Mouse (Mus musculus) A20 (cell line): Measurements from ENCODE around the gene Dsp.

ENCODE experiments used
- DNase-seq: peaks from one replicate; pipeline ENCODE4 v3.0.0-alpha.2; 2011; ENCODE audit warnings: low read depth, low spot score

The Dsp gene

DNA sequence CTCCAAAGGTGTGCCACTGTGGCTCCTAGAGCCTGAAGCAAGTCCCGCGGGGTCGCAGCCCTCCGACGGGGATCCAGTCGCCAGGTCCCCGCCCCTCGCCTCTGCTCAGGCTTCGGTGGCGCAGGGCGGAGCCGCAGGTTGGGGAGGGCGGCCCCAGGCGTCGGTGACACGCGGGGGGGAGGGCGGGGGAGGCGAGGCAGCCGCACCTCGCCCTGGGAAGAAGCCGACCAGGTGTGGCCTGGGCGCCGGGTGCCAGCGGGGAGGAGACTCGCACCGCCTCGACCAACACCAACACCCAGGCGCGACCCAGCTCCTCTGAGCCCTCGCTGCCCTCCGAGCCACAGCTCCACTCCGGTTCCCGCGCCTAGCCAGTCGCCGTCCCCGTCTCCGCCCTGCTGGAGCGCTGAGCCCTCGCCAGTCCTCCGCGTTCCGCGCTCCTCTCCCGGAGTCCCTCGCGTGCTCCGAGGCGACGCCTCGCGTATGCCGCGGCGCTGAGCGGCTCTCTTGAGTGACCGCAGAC lies at the start of gene Dsp:
Gene Dsp (plus strand): TSS at position 226 of the 520 bp plus-strand sequence.
- no peak for DNase-seq

DNA sequence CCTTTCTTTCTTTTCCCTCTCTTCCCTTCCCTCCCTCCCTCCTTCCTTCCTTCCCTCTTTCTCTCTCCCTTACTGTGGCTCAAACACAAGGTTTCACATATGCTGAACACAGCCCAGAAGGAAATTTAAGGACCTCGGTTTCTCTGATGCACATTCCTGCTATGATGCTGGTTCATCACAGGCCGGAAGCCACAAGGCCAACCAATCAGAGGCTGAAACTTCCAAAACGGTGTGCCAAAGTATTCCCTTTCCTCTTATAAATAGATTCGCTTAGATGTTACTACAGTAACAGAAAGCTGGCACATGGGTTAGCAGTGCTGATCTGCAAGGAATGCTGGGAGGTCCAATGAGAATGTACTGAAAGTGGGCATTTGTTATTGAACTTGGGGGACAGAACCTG lies 47.7 kb upstream of the Dsp start:
- DNase-seq, result no peak

DNA sequence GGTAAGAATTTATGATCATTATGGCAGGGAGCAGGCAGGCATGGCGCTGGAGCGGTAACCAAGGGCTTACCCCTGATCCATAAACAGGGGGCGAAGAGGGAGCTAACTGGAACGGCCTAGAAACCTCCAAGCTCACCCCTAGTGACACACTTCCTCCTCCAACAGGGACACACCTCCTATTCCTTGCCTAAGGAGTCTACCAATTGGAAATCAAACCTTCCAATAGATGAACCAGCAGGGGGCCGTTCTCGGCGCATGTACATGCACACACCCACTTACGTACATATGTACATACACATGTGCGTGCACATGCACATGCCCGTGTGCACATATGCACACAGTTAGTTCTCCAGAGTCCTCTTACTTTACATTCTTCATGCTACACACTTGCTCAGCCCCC lies 46.6 kb upstream of the Dsp start:
- no peak for DNase-seq

DNA sequence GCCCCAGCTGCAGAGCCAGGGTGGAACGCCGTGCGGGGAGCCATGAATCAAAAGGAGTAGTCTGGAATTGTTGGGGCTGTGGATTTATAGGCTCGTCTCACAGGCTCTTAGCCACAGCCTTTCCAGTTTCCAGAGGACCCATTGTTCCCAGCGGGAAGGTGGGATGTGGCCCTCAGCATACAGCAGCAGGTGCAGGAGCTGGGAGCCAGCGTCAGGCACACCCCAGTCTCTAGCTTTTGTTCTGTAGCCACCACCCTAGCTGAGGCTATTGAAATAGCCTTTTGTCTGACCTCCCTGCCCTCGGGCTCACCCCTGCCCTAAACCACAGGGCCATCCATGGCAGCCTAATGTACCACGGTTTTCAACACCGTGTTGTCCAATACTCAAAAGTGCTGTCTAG lies 42.0 kb upstream of the Dsp start:
- DNase-seq, result no peak

DNA sequence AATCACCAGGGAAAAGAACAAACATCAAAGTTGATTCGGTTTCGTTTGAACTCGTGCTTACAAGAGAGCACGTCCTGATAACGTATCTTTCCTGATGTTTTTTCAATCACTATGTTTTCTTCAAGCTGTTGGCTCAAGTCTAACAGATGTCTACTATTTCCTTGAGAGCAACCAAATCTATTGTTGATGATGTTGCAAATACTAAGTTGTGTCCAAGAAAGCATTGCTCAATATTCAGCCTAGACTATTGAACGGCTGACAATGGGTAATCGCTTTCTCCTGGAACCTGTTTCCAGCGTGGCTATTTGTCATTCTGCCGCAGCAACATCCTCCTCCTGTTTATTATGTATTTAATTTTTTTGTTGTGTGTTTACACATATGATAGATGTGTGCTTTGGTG lies 28.8 kb upstream of the Dsp start:
- DNase-seq, result no peak

DNA sequence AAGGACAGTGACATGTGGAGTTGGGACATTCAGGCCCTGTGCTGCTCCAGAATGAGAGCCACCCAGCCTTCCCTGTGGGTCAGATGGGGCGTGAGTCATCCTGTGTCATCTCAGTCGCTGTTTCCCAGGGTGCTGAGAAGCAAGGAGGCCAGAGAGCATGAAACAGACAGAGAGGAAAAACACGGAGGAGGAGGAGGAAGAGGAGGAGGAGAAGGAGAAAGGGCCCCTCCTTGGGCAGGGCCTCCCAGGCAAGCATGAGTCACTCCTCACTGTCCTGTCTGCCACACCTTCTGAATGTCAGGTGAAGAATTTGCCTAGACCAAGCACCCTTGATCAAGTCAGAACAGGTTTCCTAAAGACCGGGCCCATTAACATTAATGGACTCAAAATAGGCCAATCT lies 27.4 kb upstream of the Dsp start:
- DNase-seq, result no peak

DNA sequence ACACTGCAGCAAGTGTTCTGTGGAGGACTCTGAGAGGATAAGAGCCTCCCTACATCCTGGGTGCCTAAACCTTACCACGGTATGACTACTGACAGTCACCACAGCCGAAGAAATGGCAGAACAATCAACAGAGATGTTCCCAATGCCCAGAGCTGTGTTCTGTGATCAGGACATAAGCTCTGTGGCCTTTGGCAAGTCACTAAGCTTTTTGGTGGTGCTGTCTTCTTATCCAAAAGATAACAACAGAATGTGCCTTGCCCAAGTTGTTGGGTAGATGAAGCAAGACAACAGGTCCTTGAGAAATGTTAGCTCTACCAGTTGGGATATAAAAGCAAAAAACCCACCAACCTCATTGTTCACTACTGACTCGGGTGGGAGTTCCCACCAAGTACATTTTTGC lies 23.4 kb upstream of the Dsp start:
- DNase-seq, result no peak

DNA sequence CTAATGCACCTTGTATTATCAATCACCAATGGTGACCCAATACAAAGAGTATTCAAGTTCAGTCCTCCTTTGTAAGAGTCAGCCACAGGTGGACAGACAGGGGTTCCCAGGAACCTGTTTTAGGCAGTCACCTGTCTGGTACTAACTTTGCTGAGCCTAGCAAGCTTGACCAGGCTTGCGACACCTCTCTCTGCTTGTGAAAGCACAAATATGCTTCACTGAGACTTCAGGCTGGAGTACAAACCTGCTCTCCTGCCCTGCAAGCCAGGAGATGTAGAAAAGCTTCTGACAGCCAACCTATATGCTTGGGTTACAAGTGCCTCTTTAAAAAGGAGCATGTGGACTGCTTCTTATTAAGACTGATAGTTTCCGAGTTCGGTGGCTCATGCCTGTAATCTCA lies 22.8 kb upstream of the Dsp start:
- DNase-seq, result no peak

DNA sequence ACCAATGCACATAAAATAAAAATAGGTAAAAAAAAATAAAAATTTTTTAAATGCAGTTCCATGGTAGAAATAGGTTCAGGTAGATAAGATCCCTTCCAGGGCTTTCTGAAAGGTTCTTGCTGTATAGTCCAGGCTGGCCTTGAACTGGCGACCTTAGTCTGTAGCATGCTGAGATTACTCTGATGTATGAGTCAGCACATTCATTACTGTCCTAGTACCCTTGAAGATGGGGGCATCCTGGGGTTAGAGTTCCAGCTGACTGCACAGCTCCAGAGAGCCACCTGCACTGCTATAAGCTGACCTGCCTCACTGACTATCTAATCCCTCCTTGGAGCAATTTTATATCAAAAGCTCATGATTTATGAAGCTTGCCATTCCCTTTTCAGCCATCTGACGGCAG lies 21.6 kb upstream of the Dsp start:
- no peak for DNase-seq

DNA sequence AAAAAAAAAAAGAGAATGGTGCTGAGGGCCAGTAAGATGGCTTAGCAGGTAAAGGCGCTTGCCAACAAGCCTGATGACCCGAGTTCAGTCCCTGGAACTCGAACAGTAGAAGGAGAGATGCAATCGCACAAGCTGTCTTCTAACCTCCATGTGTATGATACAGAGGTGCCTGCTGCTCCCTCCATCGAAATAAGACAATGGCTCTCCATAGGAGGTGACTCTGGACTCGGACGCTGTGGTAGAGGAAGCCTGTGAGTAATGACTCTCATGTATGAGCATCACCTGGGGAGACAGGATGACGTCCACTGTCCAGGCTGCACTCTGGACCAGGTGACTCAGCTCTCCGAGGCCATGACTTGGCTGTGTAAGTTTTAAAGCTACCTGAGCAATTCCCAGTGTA lies 21.0 kb upstream of the Dsp start:
- DNase-seq, result no peak

DNA sequence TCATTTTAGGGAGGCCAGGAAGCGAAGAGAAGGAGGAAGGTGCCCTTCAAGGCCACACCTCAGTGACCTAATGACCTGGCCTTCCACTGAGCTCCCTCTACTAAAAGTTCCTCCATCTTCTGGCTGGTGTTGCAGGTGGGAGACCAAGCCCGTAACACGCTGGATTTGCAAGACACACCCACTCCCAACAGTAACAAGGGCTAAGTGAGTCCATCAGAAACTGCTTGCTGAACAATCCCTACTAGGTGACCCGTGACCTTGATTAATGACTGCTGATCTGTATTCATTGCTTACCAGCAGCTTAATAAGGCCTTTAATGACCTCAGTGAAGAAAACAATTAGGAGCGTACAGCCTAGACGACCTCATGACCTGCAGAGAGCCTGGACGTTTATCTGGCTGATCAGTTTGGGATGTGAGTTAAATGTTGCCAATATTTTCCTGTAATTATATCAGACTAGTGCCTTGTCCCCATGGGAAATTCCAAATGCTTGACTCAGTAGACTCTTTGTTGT lies 18.0 kb upstream of the Dsp start:
- DNase-seq, result no peak

DNA sequence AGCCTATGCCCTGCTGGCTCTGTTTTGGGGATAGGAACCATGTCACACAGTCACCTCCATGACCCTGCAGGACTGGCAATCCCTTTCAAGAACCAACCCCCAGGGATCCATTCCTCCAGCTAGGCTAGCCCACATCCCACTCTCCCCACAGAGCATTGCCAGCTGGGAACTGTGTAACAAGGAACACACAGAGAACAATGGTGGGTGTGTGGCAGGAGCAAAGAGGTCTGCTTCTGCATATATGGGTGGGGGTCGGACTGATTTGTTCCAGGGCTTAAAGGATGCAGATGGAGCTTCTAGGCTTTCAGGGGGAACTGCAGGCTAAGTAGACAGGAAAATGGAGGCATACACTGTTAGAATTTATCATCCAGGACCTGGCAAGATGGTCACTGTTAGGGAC lies 10.6 kb upstream of the Dsp start:
- no peak for DNase-seq

DNA sequence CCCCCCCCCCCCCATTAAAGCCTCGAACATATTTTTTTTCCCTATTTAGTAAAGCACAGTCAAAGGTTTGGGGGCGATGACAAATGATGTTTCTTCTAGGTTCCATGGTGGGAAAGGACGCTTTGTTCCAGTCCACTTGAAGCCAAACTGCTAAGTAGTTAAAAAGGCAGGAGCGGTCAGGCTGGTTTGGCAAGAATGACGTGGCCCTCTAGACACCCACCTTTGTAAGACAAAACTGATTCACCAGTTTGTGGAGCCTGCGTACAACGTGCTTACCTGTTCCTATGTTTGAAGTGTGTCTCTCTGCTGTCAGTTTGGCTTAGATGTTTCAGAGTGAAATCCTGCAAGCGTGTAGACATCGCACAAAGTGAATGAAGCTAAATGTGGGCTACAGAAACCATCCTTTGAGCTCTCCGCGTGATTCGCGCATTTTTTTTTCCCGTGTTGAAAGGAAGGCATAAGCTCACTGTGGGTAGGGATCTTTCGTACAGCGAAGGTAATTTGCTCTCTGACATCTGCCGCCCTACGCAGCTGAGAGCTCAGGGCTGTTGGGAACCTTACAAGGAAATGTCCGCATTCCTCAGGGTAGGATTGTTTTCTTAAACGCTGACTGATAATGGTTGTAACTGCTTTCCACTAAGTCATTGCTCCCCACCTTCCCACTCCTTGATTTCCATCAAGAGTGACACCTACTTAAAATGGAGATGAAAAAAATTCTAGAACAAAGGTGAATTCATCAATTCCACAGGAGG lies 6.0 kb upstream of the Dsp start:
- DNase-seq, result no peak

DNA sequence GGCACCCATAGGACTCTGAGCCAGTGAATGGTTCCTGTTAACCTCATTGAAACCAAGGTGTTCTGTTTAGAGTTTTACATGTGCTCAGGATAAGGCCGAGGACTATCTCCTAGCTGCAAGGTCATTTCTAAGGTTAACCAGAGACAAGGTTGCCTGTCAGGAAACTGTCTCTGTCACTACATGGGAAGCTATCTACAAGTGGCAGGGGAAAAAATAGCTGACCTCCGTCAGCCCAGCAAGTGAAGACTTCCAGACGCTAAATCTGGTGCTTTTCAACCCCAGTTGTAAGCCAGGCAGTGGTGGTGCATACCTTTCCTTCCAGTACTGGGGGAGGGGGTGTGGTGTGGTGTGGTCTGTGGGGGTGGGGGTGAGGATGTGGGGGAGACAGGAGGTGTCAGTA lies 2.7 kb upstream of the Dsp start:
- DNase-seq, result no peak

DNA sequence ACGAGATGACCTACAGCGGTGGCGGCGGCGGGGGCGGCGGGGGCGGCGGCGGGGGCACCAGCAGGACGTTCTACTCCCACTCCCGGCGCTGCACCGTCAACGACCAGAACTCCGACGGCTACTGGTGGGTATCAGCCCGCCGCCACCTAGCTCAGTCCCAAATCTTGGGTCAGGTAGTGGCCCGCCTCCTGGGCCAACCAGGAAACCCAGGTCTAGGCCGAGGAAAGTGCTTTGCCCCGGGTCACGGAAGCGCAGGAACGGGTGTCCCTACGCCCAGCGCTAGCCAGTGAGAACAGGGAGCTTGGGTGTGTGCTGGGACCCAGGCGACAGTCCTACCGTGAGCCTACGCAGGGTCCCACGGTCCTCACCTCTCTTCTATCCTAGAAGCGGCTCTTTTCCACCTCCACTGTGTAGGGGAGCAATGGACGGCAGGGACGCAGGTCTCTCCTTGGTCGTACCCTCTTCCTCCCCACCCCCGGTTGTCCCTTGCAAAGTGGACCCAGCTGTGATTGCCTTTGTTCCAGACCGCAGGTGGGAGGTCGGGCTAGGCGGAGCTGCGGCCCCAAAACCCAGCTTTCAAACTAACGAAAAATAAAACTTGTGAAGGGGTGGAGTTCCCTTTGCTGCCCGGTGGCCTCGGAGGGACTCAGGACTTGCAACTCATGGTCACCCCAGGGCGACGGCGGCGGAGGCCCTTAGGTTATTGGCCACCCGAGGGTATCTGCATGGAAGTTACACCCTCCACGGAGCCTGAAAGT lies 756 bp downstream of the Dsp start:
- DNase-seq, result no peak

DNA sequence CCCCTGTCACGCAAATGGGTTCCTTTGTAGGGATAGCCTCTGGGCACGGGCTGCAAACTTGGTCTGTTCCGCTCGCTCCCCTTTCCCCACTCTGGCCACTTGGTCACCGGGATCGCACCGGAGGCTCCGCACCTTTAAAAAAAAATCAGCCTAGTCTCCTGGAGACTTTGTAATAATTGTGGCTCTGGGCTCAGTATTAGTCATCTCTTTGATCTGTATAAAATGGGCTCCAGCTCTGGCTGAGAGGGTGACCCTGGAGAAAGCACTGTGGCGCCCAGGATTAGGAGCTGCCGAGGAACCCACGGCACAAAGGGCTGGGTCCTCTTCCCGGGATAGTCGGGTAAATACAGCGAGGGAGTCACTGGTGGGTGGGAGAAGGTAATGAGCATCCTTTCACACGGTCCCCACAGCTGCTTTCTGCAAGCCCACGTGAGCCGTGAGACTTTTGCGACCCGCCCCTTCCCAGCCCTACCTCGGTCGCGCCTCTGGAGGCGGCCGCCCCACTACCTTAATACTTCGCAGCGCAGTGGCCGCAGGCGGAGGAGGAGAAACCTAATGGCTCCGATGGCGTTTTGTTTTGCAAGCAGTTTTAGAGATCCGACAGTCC lies 1.4 kb downstream of the Dsp start:
- no peak for DNase-seq

DNA sequence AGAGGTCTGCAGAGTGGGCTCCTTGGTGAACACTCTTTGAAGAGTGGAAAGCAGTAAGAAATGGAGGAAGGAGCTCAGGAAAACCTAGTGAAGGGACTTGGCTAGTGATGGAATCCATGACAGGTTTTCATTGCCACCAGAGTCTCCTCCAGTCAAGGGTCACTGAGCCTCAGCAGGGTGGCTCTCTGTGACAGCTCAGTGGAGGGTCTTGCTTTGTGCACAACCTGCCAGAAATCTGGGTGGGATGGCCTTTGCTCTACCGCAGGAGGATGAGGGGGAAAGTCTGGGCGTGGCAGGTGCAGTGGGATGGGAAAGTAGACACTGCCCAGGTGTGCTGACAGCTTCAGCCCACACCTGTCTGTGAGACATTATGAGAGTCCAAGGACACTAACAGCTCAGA lies 4.4 kb downstream of the Dsp start:
- DNase-seq, result no peak

DNA sequence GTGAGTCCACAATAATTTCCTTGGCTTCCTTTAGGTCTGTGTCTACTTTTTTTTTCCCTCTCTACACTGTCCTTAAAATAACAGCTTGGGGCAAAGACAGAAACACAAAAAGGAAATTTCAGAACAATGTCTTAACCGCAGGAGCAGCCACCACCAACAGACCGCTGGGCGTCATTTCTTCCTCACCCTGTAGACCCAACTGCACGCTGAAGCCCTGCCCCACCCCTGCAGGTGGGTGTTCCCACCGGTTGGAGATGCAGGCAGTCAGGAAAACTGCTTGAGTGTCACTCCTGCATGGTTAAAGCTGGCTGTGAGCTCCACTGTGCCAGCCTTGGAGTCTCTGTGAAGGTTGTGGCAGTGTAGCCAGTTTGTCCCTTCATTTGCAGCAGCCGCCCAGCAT lies 6.5 kb downstream of the Dsp start:
- DNase-seq, result no peak

DNA sequence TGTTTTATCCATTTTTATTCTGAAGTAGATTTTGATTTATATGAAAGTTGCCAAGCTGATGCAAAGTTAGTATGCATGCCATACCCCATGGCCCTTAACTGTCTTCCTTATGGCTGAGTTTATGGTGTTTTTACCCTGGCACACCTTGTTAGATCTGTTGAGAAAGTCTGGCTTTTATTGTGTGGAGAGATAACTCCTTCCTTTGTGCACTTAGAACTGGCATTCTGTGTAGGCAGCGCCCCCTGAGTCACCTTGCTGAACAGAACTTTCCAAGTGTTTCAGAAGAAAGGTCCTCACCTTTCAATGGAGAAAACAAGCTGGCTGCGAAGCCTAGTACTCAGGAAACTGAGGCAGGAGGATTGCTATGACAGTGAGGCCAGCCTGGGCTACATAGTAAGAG lies 10.9 kb downstream of the Dsp start:
- DNase-seq, result no peak

DNA sequence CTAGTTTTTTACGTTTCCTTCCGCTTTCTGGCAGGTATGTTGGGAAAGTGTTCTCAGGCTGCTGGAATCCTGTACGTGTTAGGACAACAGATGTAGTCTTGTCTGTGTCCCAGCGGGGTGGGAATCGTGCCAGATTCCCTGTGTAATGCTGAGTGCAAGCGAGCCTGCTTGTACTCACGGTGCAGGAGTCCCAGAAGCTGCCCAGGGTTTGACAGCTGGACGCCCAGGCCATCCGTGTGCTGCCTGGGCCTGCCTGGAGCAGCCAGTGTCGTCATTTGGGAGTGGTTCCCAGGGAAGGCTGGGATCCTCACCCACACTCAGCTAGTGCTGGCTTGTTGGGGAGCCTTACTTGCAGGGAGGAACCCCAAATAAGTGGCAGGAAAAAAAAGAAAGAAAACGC lies 11.6 kb downstream of the Dsp start:
- no peak for DNase-seq

DNA sequence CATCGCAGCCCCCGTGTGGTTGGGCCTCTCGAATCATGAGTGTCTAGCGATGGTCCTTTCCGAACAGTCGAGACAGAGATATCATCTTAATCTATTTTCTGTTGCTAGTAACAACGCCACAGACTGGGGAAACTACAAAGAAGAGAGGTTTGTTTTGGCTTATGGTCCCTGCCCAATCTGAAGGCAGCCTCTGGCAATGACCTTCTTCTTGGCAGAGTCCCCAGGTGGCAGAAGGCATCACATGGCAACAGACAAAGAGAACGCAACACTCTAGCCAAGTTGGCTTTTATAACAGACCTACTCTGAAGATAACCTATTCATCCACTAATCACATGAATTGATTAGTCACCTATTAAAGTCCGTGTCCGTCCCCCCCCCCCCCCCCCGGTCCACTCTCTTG lies 13.8 kb downstream of the Dsp start:
- no peak for DNase-seq

DNA sequence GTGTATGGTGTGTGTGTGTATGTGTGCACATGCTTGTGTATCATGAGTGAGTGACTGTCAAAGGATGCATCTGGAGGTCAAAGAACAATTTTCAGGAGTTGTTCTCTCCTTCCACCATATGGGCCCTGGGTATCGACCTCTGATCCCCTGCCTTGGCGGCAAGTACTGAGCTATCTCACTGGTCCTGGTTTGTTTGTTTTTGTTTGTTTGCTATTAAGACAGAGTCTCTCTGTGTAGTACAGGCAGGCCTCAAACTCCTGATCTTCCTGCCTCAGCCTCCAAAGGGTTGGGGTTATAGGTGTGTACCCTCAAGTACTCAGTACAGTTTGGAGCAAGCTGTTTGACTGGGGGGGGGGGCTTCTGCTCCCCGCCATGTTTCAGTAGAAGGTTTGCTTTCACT lies 16.0 kb downstream of the Dsp start:
- DNase-seq, result no peak

DNA sequence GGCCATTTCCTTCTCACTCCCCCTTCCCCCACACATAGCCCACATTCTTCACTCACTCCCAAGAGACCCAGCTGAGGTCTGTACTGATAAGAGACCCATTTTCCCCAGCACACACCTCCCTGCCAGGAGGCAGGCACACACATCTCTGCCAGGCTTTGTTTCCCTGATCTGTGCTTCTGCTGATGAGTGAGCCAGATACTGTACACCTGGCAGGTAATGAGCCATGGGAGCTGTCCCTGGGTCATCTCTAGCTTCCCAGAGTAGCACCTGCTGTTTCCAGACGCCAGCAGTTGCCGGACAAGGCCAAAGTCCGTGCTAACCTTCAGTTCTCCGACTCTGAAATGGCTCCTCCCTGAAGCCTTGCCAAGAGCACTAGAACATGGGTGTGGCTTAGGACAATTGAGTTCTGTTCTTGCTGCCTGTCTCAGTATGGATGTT lies 19.6 kb downstream of the Dsp start:
- no peak for DNase-seq
